ENCODE assay signal across 19 mouse cellular contexts in genomic region chr5:96453386-96453785, GRCm38 (mm10).
A peak's percentile ranks its signal among the peaks of the same experiment; 100 is the strongest.
DNase-seq lines count a peak whose midpoint lies in the region; ATAC-seq and TF ChIP-seq lines count a peak whose summit lies in the region.
"Had no signal": no experiment of that assay in that cellular context is flagged by ENCODE, and none has a peak within 500 bp of the region (broad histone marks: within the 10 kb centered on the region; RNA-seq: fewer than 3 reads in every experiment).

No protein-coding gene starts in this region.

- H3K27me3 ChIP-seq in kidney, adult 2 months (replicated peaks; ENCODE audit: control insufficient read depth, insufficient read depth, low read length), result no peaks in the 10 kb centered on the region
- no peaks in the 10 kb centered on the region for H3K27me3 ChIP-seq in liver, embryonic 15.5 days
- no peaks in the 10 kb centered on the region for H3K27me3 ChIP-seq in intestine, embryonic 16.5 days (replicated peaks; ENCODE audit: control insufficient read depth, insufficient read depth, low read length)
- H3K27me3 ChIP-seq in stomach, embryonic 15.5 days (replicated peaks), result no peaks in the 10 kb centered on the region
- H3K27me3 ChIP-seq: forebrain, embryonic 13.5 days; heart, embryonic 15.5 days had no signal

- peak; percentile 17 for DNase-seq in kidney, adult 2 months
- DNase-seq in kidney, adult 18-20 months, result no peak
- DNase-seq in liver, result no peak
- DNase-seq in adrenal gland, postnatal 14 days, result no peak
- no peak for DNase-seq in thymus, postnatal 0 days (ENCODE audit: low spot score)
- DNase-seq: adrenal gland, adult 2 months; adrenal gland, postnatal 36 days; cerebellum, adult 2 months; cerebellum, postnatal 10 days; forebrain, postnatal 0 days; gastrocnemius, postnatal 14 days had no signal

- H3K9me3 ChIP-seq in liver, embryonic 15.5 days (replicated peaks), result no peaks in the 10 kb centered on the region
- H3K9me3 ChIP-seq in intestine, embryonic 16.5 days (ENCODE audit: control insufficient read depth, low read length), result no peaks in the 10 kb centered on the region
- H3K9me3 ChIP-seq in stomach, embryonic 15.5 days, result no peaks in the 10 kb centered on the region
- H3K9me3 ChIP-seq: embryonic facial prominence, embryonic 10.5 days; forebrain, embryonic 13.5 days; heart, embryonic 10.5 days; heart, embryonic 15.5 days; hindbrain, embryonic 10.5 days had no signal

- ATAC-seq in liver, embryonic 15.5 days (ENCODE audit: insufficient read depth), result peak; percentile 52; the same call in 1 of the 2 replicates
- ATAC-seq in intestine, embryonic 16.5 days, result peak; percentile 43
- ATAC-seq in stomach, embryonic 15.5 days (ENCODE audit: insufficient read depth, low FRiP score, low read depth), result no peak
- ATAC-seq: forebrain, embryonic 13.5 days; forebrain, postnatal 0 days had no signal

- no peak overlapping the region; the same call in 1 of the 2 replicates for H3K27ac ChIP-seq in kidney, adult 2 months (ENCODE audit: insufficient read depth, low read depth, low read length)
- H3K27ac ChIP-seq in liver, embryonic 15.5 days (replicated peaks), result no peak overlapping the region
- 0 out of 2 replicates have a peak overlapping the region, but pooled peaks have one; percentile 43 for H3K27ac ChIP-seq in intestine, embryonic 16.5 days (ENCODE audit: low read length)
- peak overlapping the region; percentile 13; the same call in 1 of the 2 replicates for H3K27ac ChIP-seq in stomach, embryonic 15.5 days
- H3K27ac ChIP-seq: embryonic facial prominence, embryonic 10.5 days; forebrain, embryonic 13.5 days; hindbrain, embryonic 10.5 days had no signal

- H3K4me1 ChIP-seq in kidney, adult 2 months (ENCODE audit: control insufficient read depth, insufficient read depth, low read length), result peaks cover 20% of the 10 kb centered on the region
- H3K4me1 ChIP-seq in liver, embryonic 15.5 days (replicated peaks), result 0 out of 2 replicates have a peak, but pooled peaks cover 7% of the 10 kb centered on the region
- peaks cover 27% of the 10 kb centered on the region for H3K4me1 ChIP-seq in intestine, embryonic 16.5 days (ENCODE audit: control insufficient read depth, insufficient read depth, low read length)
- 0 out of 2 replicates have a peak, but pooled peaks cover 3% of the 10 kb centered on the region for H3K4me1 ChIP-seq in stomach, embryonic 15.5 days
- H3K4me1 ChIP-seq: hindbrain, embryonic 10.5 days had no signal

- 64% methylated on average over 5 of the region's 5 CpGs for WGBS in kidney, adult 2 months
- 67% methylated on average over 5 of the region's 5 CpGs for WGBS in liver, embryonic 15.5 days (ENCODE audit: insufficient replicate concordance)
- 74% methylated on average over 5 of the region's 5 CpGs for WGBS in intestine, embryonic 16.5 days
- WGBS in stomach, embryonic 15.5 days, result 77% methylated on average over 5 of the region's 5 CpGs

- no peak for TF ChIP-seq CTCF in kidney, adult 2 months (conservative IDR thresholded peaks at IDR 0.05; ENCODE audit: insufficient read depth, insufficient read length, low read depth, low read length)

- H3K36me3 ChIP-seq in kidney, adult 2 months (ENCODE audit: control insufficient read depth, insufficient read depth, low read length), result no peaks in the 10 kb centered on the region
- H3K36me3 ChIP-seq in liver, embryonic 15.5 days (replicated peaks), result no peaks in the 10 kb centered on the region
- no peaks in the 10 kb centered on the region for H3K36me3 ChIP-seq in intestine, embryonic 16.5 days (ENCODE audit: control insufficient read depth, insufficient read depth, low read length)
- H3K36me3 ChIP-seq in stomach, embryonic 15.5 days, result no peaks in the 10 kb centered on the region
- H3K36me3 ChIP-seq: embryonic facial prominence, embryonic 10.5 days; heart, embryonic 10.5 days; heart, embryonic 15.5 days; hindbrain, embryonic 10.5 days had no signal

- H3K4me3 ChIP-seq in kidney, adult 2 months (ENCODE audit: insufficient read depth, low read depth, low read length), result no peak overlapping the region
- no peak overlapping the region for H3K4me3 ChIP-seq in liver, embryonic 15.5 days (replicated peaks)
- no peak overlapping the region for H3K4me3 ChIP-seq in intestine, embryonic 16.5 days (ENCODE audit: low read length)
- no peak overlapping the region for H3K4me3 ChIP-seq in stomach, embryonic 15.5 days (replicated peaks)
- H3K4me3 ChIP-seq: embryonic facial prominence, embryonic 10.5 days; forebrain, embryonic 13.5 days; heart, embryonic 10.5 days; heart, embryonic 15.5 days; hindbrain, embryonic 10.5 days had no signal

- no peak for TF ChIP-seq POLR2A in kidney, adult 2 months (IDR thresholded peaks at IDR 0.05; ENCODE audit: low read depth, low read length)

- no peak overlapping the region for H3K9ac ChIP-seq in liver, embryonic 15.5 days
- no peak overlapping the region for H3K9ac ChIP-seq in intestine, embryonic 16.5 days (ENCODE audit: low read depth, low read length)
- no peak overlapping the region for H3K9ac ChIP-seq in stomach, embryonic 15.5 days
- H3K9ac ChIP-seq: forebrain, embryonic 13.5 days; forebrain, postnatal 0 days; heart, embryonic 15.5 days had no signal

- no peak overlapping the region for H3K4me2 ChIP-seq in liver, embryonic 15.5 days
- no peak overlapping the region for H3K4me2 ChIP-seq in intestine, embryonic 16.5 days (ENCODE audit: low read depth, low read length)
- H3K4me2 ChIP-seq in stomach, embryonic 15.5 days, result no peak overlapping the region
- H3K4me2 ChIP-seq: forebrain, embryonic 13.5 days; heart, embryonic 15.5 days had no signal

Comparison
In these comparisons a context has a peak if more than half of its experiments do, and no peak if none do; other contexts are left out.
1. H3K27ac ChIP-seq: peak in intestine, embryonic 16.5 days (single experiment) and stomach, embryonic 15.5 days (single experiment); none in kidney, adult 2 months (single experiment) and liver, embryonic 15.5 days (single experiment).